Mouse (Mus musculus): ENCODE measurements around the gene Zfp592. TPM values are rescaled to one million over a fixed set of nuclear protein-coding genes. Genes with fewer than 3 reads are reported as not detected.

Gene Zfp592
- polyA plus RNA-seq (2014; fragmentation: Nextera tagmentation; extraction: Ambion mirVana) = 8.5 and 10.2 TPM in 2 replicates

- H3K27ac ChIP-seq (replicated peaks; ENCODE audit: low read depth, low read length) = peak within 1 kb of the TSS; percentile 97
- no peaks in the 10 kb centered on the region for H3K36me3 ChIP-seq (ENCODE audit: control insufficient read depth, insufficient read depth, low read length)
- DNase-seq (peak; percentile 88), ATAC-seq (ENCODE audit: low FRiP score, low TSS enrichment) (peak; percentile 92)
- H3K4me3 ChIP-seq (replicated peaks; ENCODE audit: low read depth, low read length) = peak within 1 kb of the TSS; percentile 92
- WGBS = under 1% methylated on average over 96 of the region's 102 CpGs
- H3K27me3 ChIP-seq (ENCODE audit: control insufficient read depth, insufficient read depth, low read length) = no peaks in the 10 kb centered on the region
- H3K9me3 ChIP-seq (ENCODE audit: control insufficient read depth, low read length) = no peaks in the 10 kb centered on the region
- H3K4me2 ChIP-seq (ENCODE audit: low read length) = peak within 1 kb of the TSS; percentile 89
- peak within 1 kb of the TSS; percentile 97 for H3K9ac ChIP-seq (replicated peaks; ENCODE audit: low read length)
- peaks cover 27% of the 10 kb centered on the region for H3K4me1 ChIP-seq (ENCODE audit: control insufficient read depth, insufficient read depth, low read length)
Observed at GRCm38 (mm10) chr7:80992980-80993833, at the start of gene Zfp592. Gene Zfp592 (plus strand): TSS chr7:80993681.

- Histone ChIP-seq H3K4me2 (ENCODE audit: low read length) (peak within 1 kb of the TSS; percentile 93), H3K27me3 (ENCODE audit: control insufficient read depth, insufficient read depth, low read length) (no peaks in the 10 kb centered on the region), H3K9ac (replicated peaks; ENCODE audit: low read length) (peak within 1 kb of the TSS; percentile 88), H3K27ac (replicated peaks; ENCODE audit: low read depth, low read length) (peak within 1 kb of the TSS; percentile 99), H3K4me1 (ENCODE audit: control insufficient read depth, insufficient read depth, low read length) (peaks cover 18% of the 10 kb centered on the region), H3K36me3 (ENCODE audit: control insufficient read depth, insufficient read depth, low read length) (peaks cover 8% of the 10 kb centered on the region; the same call in 1 of the 2 replicates), H3K9me3 (ENCODE audit: control insufficient read depth, low read length) (no peaks in the 10 kb centered on the region), H3K4me3 (replicated peaks; ENCODE audit: low read depth, low read length) (peak within 1 kb of the TSS; percentile 91)
- ATAC-seq (ENCODE audit: low FRiP score, low TSS enrichment) = peak; percentile 100
- WGBS = 2% methylated on average over 44 of the region's 44 CpGs
- peak; percentile 97 for DNase-seq
Observed at GRCm38 (mm10) chr7:80947445-80948350, 45.8 kb upstream of the Zfp592 start, which contains the start of gene Sec11a. Gene Sec11a (minus strand): TSS chr7:80947780.

- 93% methylated on average over 4 of the region's 4 CpGs for WGBS
- no peaks in the 10 kb centered on the region for H3K9me3 ChIP-seq (ENCODE audit: control insufficient read depth, low read length)
- H3K27me3 ChIP-seq (ENCODE audit: control insufficient read depth, insufficient read depth, low read length) = no peaks in the 10 kb centered on the region
- no peak for ATAC-seq (ENCODE audit: low FRiP score, low TSS enrichment)
- peaks cover 7% of the 10 kb centered on the region for H3K4me1 ChIP-seq (ENCODE audit: control insufficient read depth, insufficient read depth, low read length)
- DNase-seq = no peak
- no peak overlapping the region for H3K9ac ChIP-seq (replicated peaks; ENCODE audit: low read length)
- no peak overlapping the region for H3K4me2 ChIP-seq (ENCODE audit: low read length)
- no peak overlapping the region for H3K27ac ChIP-seq (replicated peaks; ENCODE audit: low read depth, low read length)
- H3K36me3 ChIP-seq (ENCODE audit: control insufficient read depth, insufficient read depth, low read length) = no peaks in the 10 kb centered on the region
- H3K4me3 ChIP-seq (replicated peaks; ENCODE audit: low read depth, low read length) = no peak overlapping the region
Observed at GRCm38 (mm10) chr7:80951461-80951860, 42.0 kb upstream of the Zfp592 start.

- Histone ChIP-seq H3K9me3 (ENCODE audit: control insufficient read depth, low read length) (no peaks in the 10 kb centered on the region), H3K27me3 (ENCODE audit: control insufficient read depth, insufficient read depth, low read length) (no peaks in the 10 kb centered on the region), H3K4me2 (ENCODE audit: low read length) (no peak overlapping the region), H3K36me3 (ENCODE audit: control insufficient read depth, insufficient read depth, low read length) (no peaks in the 10 kb centered on the region), H3K27ac (replicated peaks; ENCODE audit: low read depth, low read length) (no peak overlapping the region), H3K4me3 (replicated peaks; ENCODE audit: low read depth, low read length) (no peak overlapping the region), H3K9ac (replicated peaks; ENCODE audit: low read length) (no peak overlapping the region), H3K4me1 (ENCODE audit: control insufficient read depth, insufficient read depth, low read length) (peaks cover 5% of the 10 kb centered on the region; the same call in 1 of the 2 replicates)
- no peak for ATAC-seq (ENCODE audit: low FRiP score, low TSS enrichment)
- DNase-seq = no peak
- 68% methylated on average over 3 of the region's 3 CpGs for WGBS
Observed at GRCm38 (mm10) chr7:80952140-80952539, 41.3 kb upstream of the Zfp592 start.

GRCm38 (mm10) chr7:80954251-80954650, 39.2 kb upstream of the Zfp592 start:
- H3K27ac ChIP-seq (replicated peaks; ENCODE audit: low read depth, low read length) = no peak overlapping the region
- 73% methylated on average over 2 of the region's 2 CpGs for WGBS
- ATAC-seq (ENCODE audit: low FRiP score, low TSS enrichment) (no peak), DNase-seq (no peak)
- H3K9me3 ChIP-seq (ENCODE audit: control insufficient read depth, low read length) = no peaks in the 10 kb centered on the region
- no peaks in the 10 kb centered on the region for H3K27me3 ChIP-seq (ENCODE audit: control insufficient read depth, insufficient read depth, low read length)
- H3K4me3 ChIP-seq (replicated peaks; ENCODE audit: low read depth, low read length) = no peak overlapping the region
- H3K4me1 ChIP-seq (ENCODE audit: control insufficient read depth, insufficient read depth, low read length) = no peaks in the 10 kb centered on the region
- no peaks in the 10 kb centered on the region for H3K36me3 ChIP-seq (ENCODE audit: control insufficient read depth, insufficient read depth, low read length)
- no peak overlapping the region for H3K4me2 ChIP-seq (ENCODE audit: low read length)
- no peak overlapping the region for H3K9ac ChIP-seq (replicated peaks; ENCODE audit: low read length)

- Histone ChIP-seq H3K27ac (replicated peaks; ENCODE audit: low read depth, low read length) (no peak overlapping the region), H3K27me3 (ENCODE audit: control insufficient read depth, insufficient read depth, low read length) (no peaks in the 10 kb centered on the region), H3K4me2 (ENCODE audit: low read length) (no peak overlapping the region), H3K9ac (replicated peaks; ENCODE audit: low read length) (no peak overlapping the region), H3K9me3 (ENCODE audit: control insufficient read depth, low read length) (no peaks in the 10 kb centered on the region), H3K4me3 (replicated peaks; ENCODE audit: low read depth, low read length) (no peak overlapping the region), H3K4me1 (ENCODE audit: control insufficient read depth, insufficient read depth, low read length) (no peaks in the 10 kb centered on the region), H3K36me3 (ENCODE audit: control insufficient read depth, insufficient read depth, low read length) (no peaks in the 10 kb centered on the region)
- DNase-seq (no peak), ATAC-seq (ENCODE audit: low FRiP score, low TSS enrichment) (no peak)
- WGBS = 84% methylated on average over 2 of the region's 2 CpGs
Observed at GRCm38 (mm10) chr7:80956891-80957290, 36.6 kb upstream of the Zfp592 start.

- H3K9me3 ChIP-seq (ENCODE audit: control insufficient read depth, low read length) = no peaks in the 10 kb centered on the region
- no peak overlapping the region for H3K9ac ChIP-seq (replicated peaks; ENCODE audit: low read length)
- 83% methylated on average over 3 of the region's 3 CpGs for WGBS
- DNase-seq (no peak), ATAC-seq (ENCODE audit: low FRiP score, low TSS enrichment) (no peak)
- no peak overlapping the region for H3K27ac ChIP-seq (replicated peaks; ENCODE audit: low read depth, low read length)
- no peaks in the 10 kb centered on the region for H3K36me3 ChIP-seq (ENCODE audit: control insufficient read depth, insufficient read depth, low read length)
- H3K4me3 ChIP-seq (replicated peaks; ENCODE audit: low read depth, low read length) = no peak overlapping the region
- no peaks in the 10 kb centered on the region for H3K4me1 ChIP-seq (ENCODE audit: control insufficient read depth, insufficient read depth, low read length)
- H3K4me2 ChIP-seq (ENCODE audit: low read length) = no peak overlapping the region
- H3K27me3 ChIP-seq (ENCODE audit: control insufficient read depth, insufficient read depth, low read length) = no peaks in the 10 kb centered on the region
Observed at GRCm38 (mm10) chr7:80959003-80959402, 34.5 kb upstream of the Zfp592 start.

- no peak for DNase-seq
- ATAC-seq (ENCODE audit: low FRiP score, low TSS enrichment) = no peak
- no peaks in the 10 kb centered on the region for H3K27me3 ChIP-seq (ENCODE audit: control insufficient read depth, insufficient read depth, low read length)
- no peak overlapping the region for H3K9ac ChIP-seq (replicated peaks; ENCODE audit: low read length)
- WGBS = 58% methylated on average over 6 of the region's 6 CpGs
- H3K4me3 ChIP-seq (replicated peaks; ENCODE audit: low read depth, low read length) = no peak overlapping the region
- no peaks in the 10 kb centered on the region for H3K9me3 ChIP-seq (ENCODE audit: control insufficient read depth, low read length)
- H3K27ac ChIP-seq (replicated peaks; ENCODE audit: low read depth, low read length) = no peak overlapping the region
- H3K4me1 ChIP-seq (ENCODE audit: control insufficient read depth, insufficient read depth, low read length) = no peaks in the 10 kb centered on the region
- no peaks in the 10 kb centered on the region for H3K36me3 ChIP-seq (ENCODE audit: control insufficient read depth, insufficient read depth, low read length)
- no peak overlapping the region for H3K4me2 ChIP-seq (ENCODE audit: low read length)
Observed at GRCm38 (mm10) chr7:80962799-80963198, 30.7 kb upstream of the Zfp592 start.

All from midbrain, embryonic 14.5 days (tissue).